Mouse (Mus musculus): ENCODE measurements at regions not wholly inside any gene's neighbourhood (a gene's known extent, or its start where the extent isn't known, plus 50 kb on each side); places are given as distances from the start of the nearest gene placed in this dataset.

GRCm38 (mm10) chr5:75828332-75828731 lies 149.9 kb downstream of the Kdr start:
- no peak for DNase-seq (ENCODE audit: low spot score in 2 of 2)

GRCm38 (mm10) chr5:75826283-75827098 lies 151.8 kb downstream of the Kdr start:
- no peak for DNase-seq (ENCODE audit: low spot score in 2 of 2)

GRCm38 (mm10) chr5:75825576-75825975 lies 152.7 kb downstream of the Kdr start:
- DNase-seq (ENCODE audit: low spot score in 2 of 2), result peak in 1 of 2 experiments; percentile 16

GRCm38 (mm10) chr5:75824660-75825059 lies 153.6 kb downstream of the Kdr start:
- DNase-seq (ENCODE audit: low spot score in 2 of 2), result no peak

GRCm38 (mm10) chr5:75823646-75824045 lies 154.6 kb downstream of the Kdr start:
- DNase-seq (ENCODE audit: low spot score in 2 of 2), result no peak

- DNase-seq (ENCODE audit: low spot score in 2 of 2), result no peak
These were observed 160.9 kb downstream of the Kdr start for GRCm38 (mm10) chr5:75817396-75817795.

GRCm38 (mm10) chr5:75814393-75814984 lies 163.8 kb downstream of the Kdr start:
- no peak for DNase-seq (ENCODE audit: low spot score in 2 of 2)

- DNase-seq (ENCODE audit: low spot score in 2 of 2), result no peak
These were observed 165.6 kb downstream of the Kdr start for GRCm38 (mm10) chr5:75812686-75813085.

- DNase-seq (ENCODE audit: low spot score in 2 of 2), result no peak
These were observed 169.5 kb downstream of the Kdr start for GRCm38 (mm10) chr5:75808551-75809332.

GRCm38 (mm10) chr5:75805011-75805410 lies 173.2 kb downstream of the Kdr start:
- DNase-seq (ENCODE audit: low spot score in 2 of 2), result no peak

GRCm38 (mm10) chr5:75804340-75804739 lies 173.9 kb downstream of the Kdr start:
- DNase-seq (ENCODE audit: low spot score in 2 of 2), result no peak

GRCm38 (mm10) chr5:75803012-75803411 lies 175.2 kb downstream of the Kdr start:
- no peak for DNase-seq (ENCODE audit: low spot score in 2 of 2)

- DNase-seq (ENCODE audit: low spot score in 2 of 2), result no peak
These were observed 177.9 kb downstream of the Kdr start for GRCm38 (mm10) chr5:75800040-75800989.

GRCm38 (mm10) chr5:75799627-75800026 lies 178.6 kb downstream of the Kdr start:
- DNase-seq (ENCODE audit: low spot score in 2 of 2), result no peak

GRCm38 (mm10) chr5:75793184-75793583 lies 185.1 kb downstream of the Kdr start:
- no peak for DNase-seq (ENCODE audit: low spot score in 2 of 2)

GRCm38 (mm10) chr5:75791738-75792137 lies 186.5 kb downstream of the Kdr start:
- DNase-seq (ENCODE audit: low spot score in 2 of 2), result no peak

GRCm38 (mm10) chr5:75788087-75788486 lies 190.2 kb downstream of the Kdr start:
- no peak for DNase-seq (ENCODE audit: low spot score in 2 of 2)

- DNase-seq (ENCODE audit: low spot score in 2 of 2), result no peak
These were observed 192.1 kb downstream of the Kdr start for GRCm38 (mm10) chr5:75786196-75786595.

- no peak for DNase-seq (ENCODE audit: low spot score in 2 of 2)
These were observed 193.2 kb downstream of the Kdr start for GRCm38 (mm10) chr5:75784998-75785593.

- no peak for DNase-seq (ENCODE audit: low spot score in 2 of 2)
These were observed 195.9 kb downstream of the Kit start for GRCm38 (mm10) chr5:75770592-75770991.

GRCm38 (mm10) chr5:75767213-75767612 lies 192.5 kb downstream of the Kit start:
- DNase-seq (ENCODE audit: low spot score in 2 of 2), result no peak

All from cerebellum, postnatal 4 days (tissue).